Mouse (Mus musculus) kidney, postnatal 0 days (tissue): ENCODE results near the gene Nav1. TPM values are rescaled to one million over a fixed set of nuclear protein-coding genes. Genes with fewer than 3 reads are reported as not detected.

Source experiments
- ATAC-seq: fragments of 200-750 bp; cut with Nextera tagmentation; replicated peaks from 2 replicates; pipeline ENCODE4 v1.8.0; 2017; ENCODE audit warnings: low read depth, moderate number of reproducible peaks, moderate TSS enrichment, moderate library complexity; ENCODE audit not compliant: low FRiP score
- DNase-seq: peaks from one replicate; pipeline ENCODE4 v3.0.0-alpha.2; 2016; ENCODE audit warnings: low spot score
- H3K27ac ChIP-seq: fragments of 300-500 bp; sonication (generic); 2 replicates; pipeline ENCODE4 v1.5.1; 2014; ENCODE audit warnings: mild to moderate bottlenecking
- H3K27me3 ChIP-seq: fragments of 300-500 bp; sonication (generic); 2 replicates; pipeline ENCODE4 v1.6.1; 2014; ENCODE audit warnings: low read length, mixed read lengths; ENCODE audit not compliant: insufficient read depth
- H3K36me3 ChIP-seq: fragments of 300-500 bp; sonication (generic); 2 replicates; pipeline ENCODE4 v1.6.1; 2014; ENCODE audit warnings: low read length, mixed read lengths; ENCODE audit not compliant: insufficient read depth
- H3K4me1 ChIP-seq: fragments of 300-500 bp; sonication (generic); replicated peaks from 2 replicates; pipeline ENCODE4 v1.6.1; 2014; ENCODE audit warnings: antibody characterized with exemption, low read length, mixed read lengths; ENCODE audit not compliant: insufficient read depth
- H3K4me2 ChIP-seq: fragments of 300-500 bp; sonication (generic); 2 replicates; pipeline ENCODE4 v1.6.1; 2014; ENCODE audit warnings: mild to moderate bottlenecking, low read length, moderate library complexity, mixed read lengths
- H3K4me3 ChIP-seq: fragments of 300-500 bp; sonication (generic); replicated peaks from 2 replicates; pipeline ENCODE4 v1.5.1; 2014; ENCODE audit warnings: low read depth, low read length
- H3K9ac ChIP-seq: fragments of 300-500 bp; sonication (generic); 2 replicates; pipeline ENCODE4 v1.6.1; 2014; ENCODE audit warnings: low read depth, low read length
- H3K9me3 ChIP-seq: fragments of 300-500 bp; sonication (generic); replicated peaks from 2 replicates; pipeline ENCODE4 v1.6.1; 2016; ENCODE audit warnings: low read length, inconsistent platforms, mixed read lengths
- CTCF ChIP-seq: IDR thresholded peaks from 2 replicates; pipeline ENCODE4 v1.5.1; 2016; ENCODE audit warnings: antibody characterized with exemption, low read depth, mild to moderate bottlenecking, moderate library complexity
- WGBS: fragments of 180-500 bp; shearing (Covaris S2); extraction: QIAGEN DNeasy Blood & Tissue Kit; methylation state at CpG from one replicate; pipeline ENCODE4 v1.1.7; 2014; 5-methylcytosine and 5-hydroxymethylcytosine counted together
- polyA plus RNA-seq: library from polyadenylated mRNA; unstranded; fragments of >200 nt; fragmentation: Nextera tagmentation; extraction: Ambion mirVana; gene quantifications from 2 replicates; pipeline ENCODE4 v1.2.1, GENCODE M21; 2015

Nav1 gene
- polyA plus RNA-seq, 1 experiment from 2014 or later = 9.1 TPM

DNA sequence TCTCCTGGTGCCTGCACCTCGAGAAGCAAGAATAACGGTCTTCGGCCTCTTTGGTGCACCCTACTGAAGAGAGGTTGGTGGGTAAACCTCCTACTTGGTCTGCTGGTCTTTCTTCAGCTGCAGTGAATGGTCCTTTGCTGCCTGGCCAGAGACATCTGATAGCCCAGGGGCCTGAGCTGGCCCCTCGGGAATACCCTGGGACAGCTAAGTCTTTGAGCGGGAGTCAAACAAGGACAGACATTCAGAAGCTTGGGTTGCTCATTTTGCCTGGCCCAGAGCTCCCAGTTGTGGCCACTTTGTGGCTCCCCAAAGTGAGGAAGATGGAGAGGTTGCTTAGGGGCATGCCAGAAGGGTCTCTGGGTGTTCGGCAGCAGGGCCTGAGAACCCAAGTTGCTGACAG, 89.6 kb downstream of the Nav1 start:
- no peaks in the 10 kb centered on the region for H3K36me3 ChIP-seq
- WGBS = 83% methylated on average over 6 of the region's 6 CpGs
- no peak overlapping the region for H3K9ac ChIP-seq
- H3K9me3 ChIP-seq = no peaks in the 10 kb centered on the region
- no peak overlapping the region for H3K27ac ChIP-seq
- H3K4me1 ChIP-seq = peaks cover 4% of the 10 kb centered on the region
- no peaks in the 10 kb centered on the region for H3K27me3 ChIP-seq
- no peak for TF ChIP-seq CTCF
- H3K4me3 ChIP-seq = no peak overlapping the region
- no peak for DNase-seq
- no peak for ATAC-seq
- H3K4me2 ChIP-seq = no peak overlapping the region

DNA sequence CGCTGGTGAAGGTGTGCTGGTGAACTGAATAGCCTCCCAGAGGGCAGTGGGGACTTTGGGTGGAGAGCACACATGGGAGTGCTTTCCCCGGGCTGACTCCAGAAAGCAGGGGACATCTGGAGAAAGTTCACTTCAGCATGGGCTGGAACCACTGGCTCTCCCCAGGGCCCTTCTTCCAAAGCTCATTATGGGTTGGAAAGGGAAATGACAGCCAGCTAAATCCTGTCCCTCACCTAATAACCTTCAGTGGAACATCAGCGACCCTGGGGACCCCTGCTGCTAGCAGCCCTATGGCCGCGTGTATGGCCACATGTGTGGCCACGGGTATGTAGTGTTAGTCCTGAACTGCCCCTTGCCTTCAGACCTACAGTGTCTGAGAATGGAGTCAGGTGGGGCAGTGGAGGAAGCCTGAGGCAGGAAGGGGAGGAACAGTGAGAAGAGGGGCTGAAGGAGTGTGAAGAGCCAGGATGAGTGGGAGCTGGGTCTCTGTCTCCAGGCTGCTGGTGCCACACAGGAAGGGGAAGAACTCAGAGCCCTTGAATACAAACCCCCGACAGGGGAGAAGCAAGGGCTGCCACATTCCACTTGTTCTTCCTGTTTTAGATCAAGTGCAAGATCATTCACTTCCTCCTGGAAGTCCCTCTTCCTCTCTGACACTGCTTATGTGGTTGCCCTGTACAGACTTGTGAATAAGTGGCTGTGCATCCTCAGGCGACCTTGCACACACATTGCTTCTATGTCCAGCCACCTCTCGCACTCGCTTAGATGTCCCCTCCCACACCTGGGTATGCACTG, 90.4 kb downstream of the Nav1 start:
- ATAC-seq = no peak
- Histone ChIP-seq H3K4me1 (peaks cover 4% of the 10 kb centered on the region), H3K27me3 (no peaks in the 10 kb centered on the region), H3K9ac (no peak overlapping the region), H3K4me2 (no peak overlapping the region), H3K36me3 (no peaks in the 10 kb centered on the region), H3K4me3 (no peak overlapping the region), H3K27ac (no peak overlapping the region), H3K9me3 (no peaks in the 10 kb centered on the region)
- DNase-seq = no peak
- WGBS = 62% methylated on average over 10 of the region's 10 CpGs
- TF ChIP-seq CTCF = no peak

DNA sequence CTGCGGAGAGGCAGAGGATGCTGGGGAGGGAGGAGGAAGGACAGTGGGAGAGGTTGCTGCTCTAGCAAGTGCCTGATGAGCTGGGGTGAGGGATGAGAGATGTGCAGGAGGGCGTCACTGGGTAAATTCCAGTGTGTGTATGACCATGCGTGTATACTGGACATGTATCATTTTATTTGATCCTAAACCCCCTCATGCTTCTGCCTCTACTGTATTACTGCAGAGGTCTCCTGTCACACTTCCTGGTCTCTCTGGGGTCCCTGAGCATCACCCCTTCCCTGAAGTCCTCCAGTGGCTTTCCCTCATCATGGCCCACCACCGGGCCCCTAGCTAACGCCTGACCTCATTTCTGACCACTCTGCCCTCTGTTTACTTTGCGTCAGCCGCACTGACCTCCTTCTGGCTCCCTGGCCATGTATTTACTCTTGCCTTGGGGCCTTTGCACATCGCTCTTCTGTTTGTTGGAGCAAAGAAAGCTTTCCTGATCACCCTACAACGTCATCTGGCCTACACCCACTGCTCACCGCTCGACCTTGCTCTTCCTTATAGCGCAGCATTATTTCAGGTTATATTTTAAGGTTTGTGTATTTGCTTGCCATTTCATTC, 91.4 kb downstream of the Nav1 start:
- Histone ChIP-seq H3K4me2 (no peak overlapping the region), H3K9ac (no peak overlapping the region), H3K9me3 (no peaks in the 10 kb centered on the region), H3K36me3 (no peaks in the 10 kb centered on the region), H3K27me3 (no peaks in the 10 kb centered on the region), H3K4me1 (peaks cover 10% of the 10 kb centered on the region), H3K27ac (no peak overlapping the region), H3K4me3 (no peak overlapping the region)
- no peak for TF ChIP-seq CTCF
- DNase-seq (no peak), ATAC-seq (no peak)
- WGBS = 63% methylated on average over 12 of the region's 12 CpGs

GRCm38 (mm10) chr1:135514913-135515632, 92.0 kb downstream of the Nav1 start:
- 57% methylated on average over 9 of the region's 9 CpGs for WGBS
- Histone ChIP-seq H3K4me1 (peaks cover 13% of the 10 kb centered on the region), H3K9ac (no peak overlapping the region), H3K36me3 (no peaks in the 10 kb centered on the region), H3K4me3 (no peak overlapping the region), H3K27me3 (no peaks in the 10 kb centered on the region), H3K9me3 (no peaks in the 10 kb centered on the region), H3K4me2 (no peak overlapping the region), H3K27ac (no peak overlapping the region)
- DNase-seq = no peak
- TF ChIP-seq CTCF = no peak
- ATAC-seq = no peak

GRCm38 (mm10) chr1:135514046-135514445, 93.0 kb downstream of the Nav1 start:
- no peak overlapping the region for H3K27ac ChIP-seq
- DNase-seq (no peak), ATAC-seq (no peak)
- no peak overlapping the region for H3K4me2 ChIP-seq
- no peaks in the 10 kb centered on the region for H3K27me3 ChIP-seq
- 78% methylated on average over 4 of the region's 4 CpGs for WGBS
- H3K9me3 ChIP-seq = no peaks in the 10 kb centered on the region
- TF ChIP-seq CTCF = no peak
- no peaks in the 10 kb centered on the region for H3K36me3 ChIP-seq
- H3K9ac ChIP-seq = no peak overlapping the region
- peaks cover 19% of the 10 kb centered on the region for H3K4me1 ChIP-seq
- H3K4me3 ChIP-seq = no peak overlapping the region

DNA sequence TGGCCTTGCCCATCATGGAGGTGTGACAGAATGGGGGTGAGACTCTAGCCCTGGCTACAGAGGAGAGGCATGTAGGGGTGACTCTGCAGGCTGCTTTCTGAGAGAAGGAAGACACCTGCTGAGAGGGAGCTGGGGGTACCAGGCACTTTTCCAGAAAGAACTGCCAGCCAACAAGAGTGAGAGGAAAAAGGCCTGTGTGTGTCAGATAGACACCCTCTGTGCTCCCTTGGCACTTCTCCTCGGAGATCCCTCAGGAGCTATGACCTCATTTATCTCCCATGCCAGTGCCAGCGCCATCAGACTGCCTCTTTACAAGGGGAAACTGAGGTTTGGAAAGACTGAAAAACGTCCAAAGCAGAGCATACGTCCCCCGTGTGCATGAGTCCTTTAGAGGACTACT, 93.6 kb downstream of the Nav1 start:
- H3K4me2 ChIP-seq = no peak overlapping the region
- no peaks in the 10 kb centered on the region for H3K9me3 ChIP-seq
- H3K27ac ChIP-seq = no peak overlapping the region
- DNase-seq = no peak
- no peaks in the 10 kb centered on the region for H3K27me3 ChIP-seq
- no peak overlapping the region for H3K9ac ChIP-seq
- H3K4me1 ChIP-seq = peaks cover 19% of the 10 kb centered on the region
- no peak overlapping the region for H3K4me3 ChIP-seq
- TF ChIP-seq CTCF = no peak
- no peak for ATAC-seq
- H3K36me3 ChIP-seq = no peaks in the 10 kb centered on the region
- 31% methylated on average over 5 of the region's 5 CpGs for WGBS
